Mouse (Mus musculus) midbrain, embryonic 12.5 days (tissue): Measurements from ENCODE around the gene Ccdc85b. TPM values are rescaled to one million over a fixed set of nuclear protein-coding genes. Genes with fewer than 3 reads are reported as not detected.
A peak's percentile ranks its signal among the peaks of the same experiment; 100 is the strongest.

ENCODE experiments used
- ATAC-seq: fragments of 200-750 bp; cut with Nextera tagmentation; 2 replicates; pipeline ENCODE4 v1.8.0; 2017; ENCODE audit warnings: low read depth, moderate TSS enrichment, moderate library complexity; ENCODE audit not compliant: low FRiP score
- H3K27ac ChIP-seq: fragments of 300-500 bp; sonication (generic); replicated peaks from 2 replicates; pipeline ENCODE4 v1.5.1; 2016; ENCODE audit warnings: mild to moderate bottlenecking
- H3K27me3 ChIP-seq: fragments of 300-500 bp; sonication (generic); 2 replicates; pipeline ENCODE4 v1.6.1; 2016; ENCODE audit warnings: mild to moderate bottlenecking
- H3K36me3 ChIP-seq: fragments of 300-500 bp; sonication (generic); 2 replicates; pipeline ENCODE4 v1.6.1; 2016
- H3K4me1 ChIP-seq: fragments of 300-500 bp; sonication (generic); 2 replicates; pipeline ENCODE4 v1.6.1; 2016
- H3K4me2 ChIP-seq: fragments of 300-500 bp; sonication (generic); replicated peaks from 2 replicates; pipeline ENCODE4 v1.6.1; 2016; ENCODE audit warnings: mild to moderate bottlenecking, moderate library complexity
- H3K4me3 ChIP-seq: fragments of 300-500 bp; sonication (generic); 2 replicates; pipeline ENCODE4 v1.5.1; 2016; ENCODE audit warnings: mild to moderate bottlenecking
- H3K9ac ChIP-seq: fragments of 300-500 bp; sonication (generic); replicated peaks from 2 replicates; pipeline ENCODE4 v1.6.1; 2016; ENCODE audit warnings: mild to moderate bottlenecking, moderate library complexity
- H3K9me3 ChIP-seq: fragments of 300-500 bp; sonication (generic); 2 replicates; pipeline ENCODE4 v1.6.1; 2016; ENCODE audit warnings: mild to moderate bottlenecking
- WGBS: fragments of 180-500 bp; shearing (Covaris S2); methylation state at CpG from one replicate; pipeline ENCODE4 v1.1.7; 2016; 5-methylcytosine and 5-hydroxymethylcytosine counted together
- polyA plus RNA-seq: library from polyadenylated mRNA; unstranded; fragments of >200 nt; fragmentation: Nextera tagmentation; extraction: Ambion mirVana; gene quantifications from 2 replicates; pipeline ENCODE4 v1.2.1, GENCODE M21; 2016

The Ccdc85b gene
- polyA plus RNA-seq, 1 experiment from 2014 or later, result 10.1 TPM

- Histone ChIP-seq H3K27ac (0 out of 2 replicates have a peak overlapping the region, but pooled peaks have one; percentile 4), H3K4me3 (peak overlapping the region; percentile 12; the same call in 1 of the 2 replicates), H3K4me1 (peaks cover 32% of the 10 kb centered on the region), H3K9me3 (no peaks in the 10 kb centered on the region), H3K27me3 (no peaks in the 10 kb centered on the region), H3K9ac (no peak overlapping the region; the same call in 1 of the 2 replicates), H3K36me3 (peaks cover 29% of the 10 kb centered on the region), H3K4me2 (peak overlapping the region; percentile 79)
- WGBS, result 90% methylated on average over 13 of the region's 13 CpGs
- ATAC-seq, result no peak
Observed at GRCm38 (mm10) chr19:5426640-5427290, 30.9 kb downstream of the Ccdc85b start.

GRCm38 (mm10) chr19:5425906-5426565 is 31.7 kb downstream of the Ccdc85b start:
- no peak for ATAC-seq
- 90% methylated on average over 18 of the region's 18 CpGs for WGBS
- peak overlapping the region; percentile 80; the same call in 1 of the 2 replicates for H3K27ac ChIP-seq

DNA sequence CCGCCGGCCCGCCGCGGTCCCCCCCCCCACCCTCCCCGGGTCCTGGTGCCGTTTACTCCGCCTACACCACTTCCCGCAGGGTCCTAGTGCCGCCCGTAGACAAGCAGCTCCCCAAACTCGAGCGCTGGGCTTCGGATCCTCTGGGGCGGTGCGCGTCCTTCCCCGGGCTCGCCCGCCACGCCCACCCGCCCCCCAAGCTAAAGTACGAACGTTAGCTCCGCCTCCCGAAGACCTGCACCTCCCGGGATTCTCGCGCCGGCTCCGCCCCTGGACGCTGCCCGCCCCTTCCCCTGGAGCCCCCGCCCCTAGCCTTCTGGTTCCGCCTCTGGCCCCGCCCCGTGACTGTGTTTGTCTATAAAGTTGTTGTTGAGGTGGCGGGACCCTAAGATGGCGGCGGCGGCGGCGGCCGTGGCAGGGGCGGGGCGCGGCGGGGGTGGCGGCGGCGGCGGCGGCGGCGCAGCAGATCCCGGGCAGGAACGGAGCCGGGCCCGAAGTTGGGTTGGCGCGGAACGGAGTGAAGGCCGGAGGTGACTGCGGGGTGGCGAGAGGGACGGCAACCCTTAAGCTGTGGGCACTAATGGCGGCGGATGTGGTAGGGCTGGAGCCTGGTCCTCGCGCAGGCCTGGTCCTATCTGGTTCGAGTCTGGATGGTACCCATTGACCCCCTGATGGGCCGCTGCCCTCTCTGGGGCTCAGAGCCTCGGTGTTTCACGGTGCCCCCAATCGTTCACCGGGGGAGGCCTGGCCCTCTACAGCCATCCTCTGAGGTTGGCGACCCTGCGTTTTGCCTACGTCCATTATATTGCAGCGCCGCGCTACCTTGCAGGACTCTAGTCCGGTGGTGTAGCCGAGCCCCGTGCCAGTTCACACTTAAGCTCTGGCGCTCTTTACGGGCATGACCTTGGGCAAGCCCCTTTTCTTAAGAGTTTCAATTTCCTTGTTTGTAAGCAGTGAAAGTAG is 32.6 kb downstream of the Ccdc85b start, which contains the start of the genes Drap1 and AI837181:
TSS of gene Drap1 (minus strand) at position 198 of the 960 bp plus-strand sequence.
TSS of gene AI837181 (plus strand) at position 363 of the 960 bp plus-strand sequence.
- H3K27me3 ChIP-seq, result no peaks in the 10 kb centered on the region
- H3K4me3 ChIP-seq, result peak within 1 kb of the TSS; percentile 80
- peaks cover 32% of the 10 kb centered on the region for H3K4me1 ChIP-seq
- ATAC-seq, result peak; percentile 92
- WGBS, result 1% methylated on average over 55 of the region's 87 CpGs
- peak within 1 kb of the TSS; percentile 90 for H3K27ac ChIP-seq
- H3K4me2 ChIP-seq, result peak within 1 kb of the TSS; percentile 95
- H3K36me3 ChIP-seq, result peaks cover 44% of the 10 kb centered on the region
- peak within 1 kb of the TSS; percentile 95 for H3K9ac ChIP-seq
- no peaks in the 10 kb centered on the region for H3K9me3 ChIP-seq

More at GRCm38 (mm10) chr19:5425906-5426565, 31.7 kb downstream of the Ccdc85b start:
- peak overlapping the region; percentile 95 for H3K9ac ChIP-seq
- no peaks in the 10 kb centered on the region for H3K27me3 ChIP-seq
- peaks cover 35% of the 10 kb centered on the region for H3K36me3 ChIP-seq
- no peaks in the 10 kb centered on the region for H3K9me3 ChIP-seq
- H3K4me3 ChIP-seq, result peak overlapping the region; percentile 80
- H3K4me2 ChIP-seq, result peak overlapping the region; percentile 79
- peaks cover 32% of the 10 kb centered on the region for H3K4me1 ChIP-seq

- peak; percentile 14 for ATAC-seq
- Histone ChIP-seq H3K4me3 (peak overlapping the region; percentile 80), H3K27ac (peak overlapping the region; percentile 90), H3K9ac (peak overlapping the region; percentile 86), H3K4me2 (peak overlapping the region; percentile 95), H3K36me3 (peaks cover 53% of the 10 kb centered on the region), H3K27me3 (no peaks in the 10 kb centered on the region), H3K9me3 (no peaks in the 10 kb centered on the region), H3K4me1 (peaks cover 32% of the 10 kb centered on the region)
- WGBS, result under 1% methylated on average over 39 of the region's 48 CpGs
Observed at GRCm38 (mm10) chr19:5424092-5424781, 33.5 kb downstream of the Ccdc85b start.

GRCm38 (mm10) chr19:5423561-5423960 is 34.1 kb downstream of the Ccdc85b start:
- Histone ChIP-seq H3K4me3 (peak overlapping the region; percentile 80), H3K36me3 (peaks cover 55% of the 10 kb centered on the region)

DNA sequence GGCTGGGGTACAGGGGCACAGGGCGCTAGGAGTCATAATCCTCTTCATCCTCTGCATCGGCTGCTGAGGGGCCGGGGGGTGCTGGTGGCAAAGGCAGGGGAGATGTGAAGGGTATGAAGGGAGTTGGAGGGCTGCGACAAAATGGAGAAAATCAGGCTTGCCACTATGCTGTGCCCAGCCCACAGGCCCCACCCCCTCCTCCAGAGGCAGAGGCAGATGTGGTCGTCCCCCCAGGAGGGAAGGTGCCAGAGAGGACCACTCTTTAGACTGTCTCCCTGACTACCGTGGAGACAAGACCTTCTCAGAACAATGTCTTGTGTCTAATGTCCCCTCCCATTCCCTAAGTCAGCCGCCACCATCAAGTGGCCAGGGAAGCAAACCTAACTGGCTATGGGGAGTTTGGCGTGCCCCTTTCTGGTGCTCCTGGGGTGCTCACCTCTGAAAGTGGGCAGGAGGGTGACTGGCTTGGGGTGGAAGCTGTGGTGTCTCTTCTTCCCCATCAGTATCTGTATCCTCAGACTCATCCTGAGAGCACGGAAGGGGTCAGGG is 34.7 kb downstream of the Ccdc85b start:
- H3K4me2 ChIP-seq, result peak overlapping the region; percentile 95
- H3K4me1 ChIP-seq, result peaks cover 32% of the 10 kb centered on the region
- no peaks in the 10 kb centered on the region for H3K9me3 ChIP-seq
- WGBS, result 65% methylated on average over 9 of the region's 9 CpGs
- H3K27me3 ChIP-seq, result no peaks in the 10 kb centered on the region
- peak overlapping the region; percentile 80; the same call in 1 of the 2 replicates for H3K4me3 ChIP-seq
- ATAC-seq, result no peak
- H3K9ac ChIP-seq, result peak overlapping the region; percentile 86; the same call in 1 of the 2 replicates
- peaks cover 55% of the 10 kb centered on the region for H3K36me3 ChIP-seq
- no peak overlapping the region for H3K27ac ChIP-seq

More at GRCm38 (mm10) chr19:5423561-5423960, 34.1 kb downstream of the Ccdc85b start:
- no peak for ATAC-seq
- Histone ChIP-seq H3K9ac (peak overlapping the region; percentile 86), H3K9me3 (no peaks in the 10 kb centered on the region), H3K27ac (no peak overlapping the region), H3K27me3 (no peaks in the 10 kb centered on the region), H3K4me2 (peak overlapping the region; percentile 95), H3K4me1 (peaks cover 32% of the 10 kb centered on the region)
- WGBS, result 65% methylated on average over 12 of the region's 12 CpGs

- H3K4me3 ChIP-seq, result no peak overlapping the region
- no peaks in the 10 kb centered on the region for H3K27me3 ChIP-seq
- H3K36me3 ChIP-seq, result peaks cover 54% of the 10 kb centered on the region
- no peak for ATAC-seq
- peaks cover 31% of the 10 kb centered on the region for H3K4me1 ChIP-seq
- WGBS, result 87% methylated on average over 10 of the region's 10 CpGs
- H3K4me2 ChIP-seq, result no peak overlapping the region
- no peak overlapping the region for H3K27ac ChIP-seq
- no peaks in the 10 kb centered on the region for H3K9me3 ChIP-seq
- 0 out of 2 replicates have a peak overlapping the region, but pooled peaks have one; percentile 86 for H3K9ac ChIP-seq
Observed at GRCm38 (mm10) chr19:5422267-5422666, 35.4 kb downstream of the Ccdc85b start.

- H3K9ac ChIP-seq, result 0 out of 2 replicates have a peak overlapping the region, but pooled peaks have one; percentile 86
- no peak overlapping the region for H3K4me2 ChIP-seq
- no peak overlapping the region for H3K27ac ChIP-seq
- no peak for ATAC-seq
- no peaks in the 10 kb centered on the region for H3K27me3 ChIP-seq
- H3K9me3 ChIP-seq, result no peaks in the 10 kb centered on the region
- peaks cover 49% of the 10 kb centered on the region for H3K36me3 ChIP-seq
- H3K4me3 ChIP-seq, result no peak overlapping the region
- peaks cover 28% of the 10 kb centered on the region for H3K4me1 ChIP-seq
- WGBS, result 96% methylated on average over 5 of the region's 5 CpGs
Observed at GRCm38 (mm10) chr19:5421784-5422183, 35.9 kb downstream of the Ccdc85b start.

DNA sequence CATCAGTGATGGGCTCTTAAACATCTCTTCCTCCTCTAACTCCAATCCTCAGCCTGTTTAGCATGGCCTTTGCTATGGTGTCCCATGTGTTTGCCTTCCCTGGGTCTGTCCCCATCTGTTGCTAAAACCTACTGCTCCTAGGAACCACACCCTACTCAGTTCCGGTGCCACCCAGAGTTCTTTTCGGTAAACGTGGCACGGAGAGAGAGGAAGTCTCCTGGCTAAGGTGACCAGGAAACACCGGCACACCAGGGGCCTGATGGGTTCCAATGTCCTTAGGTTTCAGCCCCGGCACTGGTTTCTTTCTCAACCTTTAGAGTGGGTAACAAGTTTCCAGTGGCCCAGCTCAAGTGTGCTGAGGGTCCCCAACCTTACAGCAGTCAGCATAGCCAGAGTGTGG is 37.1 kb downstream of the Ccdc85b start:
- Histone ChIP-seq H3K9ac (no peak overlapping the region; the same call in 1 of the 2 replicates), H3K4me3 (no peak overlapping the region), H3K4me2 (no peak overlapping the region), H3K4me1 (peaks cover 16% of the 10 kb centered on the region), H3K27ac (no peak overlapping the region), H3K36me3 (peaks cover 40% of the 10 kb centered on the region), H3K9me3 (no peaks in the 10 kb centered on the region), H3K27me3 (no peaks in the 10 kb centered on the region)
- 94% methylated on average over 6 of the region's 6 CpGs for WGBS
- ATAC-seq, result no peak

GRCm38 (mm10) chr19:5419630-5420029 is 38.1 kb downstream of the Ccdc85b start:
- H3K36me3 ChIP-seq, result peaks cover 40% of the 10 kb centered on the region
- no peak overlapping the region for H3K4me2 ChIP-seq
- ATAC-seq, result no peak
- H3K27ac ChIP-seq, result no peak overlapping the region
- peaks cover 14% of the 10 kb centered on the region for H3K4me1 ChIP-seq
- H3K9ac ChIP-seq, result no peak overlapping the region
- no peak overlapping the region for H3K4me3 ChIP-seq
- no peaks in the 10 kb centered on the region for H3K27me3 ChIP-seq
- WGBS, result 93% methylated on average over 9 of the region's 9 CpGs
- no peaks in the 10 kb centered on the region for H3K9me3 ChIP-seq
